Mouse (Mus musculus) olfactory bulb, adult 2 months (tissue): ENCODE measurements at regions not wholly inside any gene's neighbourhood (a gene's known extent, or its start where the extent isn't known, plus 50 kb on each side); places are given as distances from the start of the nearest gene placed in this dataset.

Experiments
- CTCF ChIP-seq: fragments of 200-500 bp; IDR thresholded peaks from 2 replicates; pipeline ENCODE4 v1.5.1; 2012; ENCODE audit warnings: low read depth, mild to moderate bottlenecking, low read length, moderate library complexity; ENCODE audit not compliant: insufficient read depth
- POLR2A ChIP-seq: fragments of 200-500 bp; IDR thresholded peaks from 2 replicates; pipeline ENCODE4 v1.6.1; 2012; ENCODE audit warnings: mild to moderate bottlenecking, low read depth, low read length, moderate library complexity; ENCODE audit not compliant: insufficient read depth

DNA sequence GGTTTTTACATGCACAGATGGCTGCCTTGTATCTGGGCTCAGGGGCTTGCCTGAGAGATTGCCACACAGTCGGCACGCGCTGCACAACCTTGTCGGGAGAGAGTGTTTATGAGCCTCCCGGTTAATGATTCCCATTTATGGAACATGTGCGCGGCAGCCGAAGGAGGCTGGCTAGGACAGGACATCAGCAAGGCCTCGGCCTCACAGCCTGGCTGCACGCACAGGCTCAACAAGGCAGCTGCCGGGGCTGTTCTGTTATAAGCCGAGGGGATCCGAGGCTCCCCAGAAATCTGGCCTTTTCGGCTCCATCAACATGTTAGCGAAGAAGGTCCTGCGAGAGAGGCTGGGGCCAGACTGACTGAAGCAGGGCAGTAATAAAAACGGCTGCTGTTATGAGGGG lies 86.3 kb upstream of the Rbpj start:
- TF ChIP-seq POLR2A (no peak), CTCF (no peak)
